Mouse (Mus musculus): Measurements from ENCODE around the gene Med27. TPM values are rescaled to one million over a fixed set of nuclear protein-coding genes. Genes with fewer than 3 reads are reported as not detected.

Med27 gene
- polyA plus RNA-seq, 1 experiment from 2014 or later = 31.1 TPM

GRCm38 (mm10) chr2:29535566-29536244 lies 189.1 kb downstream of the Med27 start:
- no peak overlapping the region for H3K4me2 ChIP-seq (ENCODE audit: low read depth, low read length)
- no peaks in the 10 kb centered on the region for H3K9me3 ChIP-seq (replicated peaks; ENCODE audit: control insufficient read depth, low read length)
- no peak overlapping the region for H3K4me3 ChIP-seq (ENCODE audit: low read length)
- 63% methylated on average over 5 of the region's 5 CpGs for WGBS
- peak; percentile 47; the same call in 1 of the 2 replicates for ATAC-seq (replicated peaks; ENCODE audit: extremely low read depth, insufficient read depth, low FRiP score)
- 0 out of 2 replicates have a peak, but pooled peaks cover 2% of the 10 kb centered on the region for H3K4me1 ChIP-seq (ENCODE audit: control insufficient read depth, insufficient read depth, low read length)
- no peaks in the 10 kb centered on the region for H3K27me3 ChIP-seq (ENCODE audit: control insufficient read depth, insufficient read depth, low read length)
- no peak overlapping the region for H3K9ac ChIP-seq (ENCODE audit: low read length)
- no peaks in the 10 kb centered on the region for H3K36me3 ChIP-seq (ENCODE audit: control insufficient read depth, insufficient read depth)
- H3K27ac ChIP-seq (ENCODE audit: low read length) = no peak overlapping the region

- no peak overlapping the region for H3K4me2 ChIP-seq (ENCODE audit: low read depth, low read length)
- H3K4me3 ChIP-seq (ENCODE audit: low read length) = no peak overlapping the region
- H3K9me3 ChIP-seq (replicated peaks; ENCODE audit: control insufficient read depth, low read length) = no peaks in the 10 kb centered on the region
- 75% methylated on average over 9 of the region's 9 CpGs for WGBS
- no peak for ATAC-seq (replicated peaks; ENCODE audit: extremely low read depth, insufficient read depth, low FRiP score)
- no peak overlapping the region for H3K9ac ChIP-seq (ENCODE audit: low read length)
- no peaks in the 10 kb centered on the region for H3K27me3 ChIP-seq (ENCODE audit: control insufficient read depth, insufficient read depth, low read length)
- 0 out of 2 replicates have a peak, but pooled peaks cover 2% of the 10 kb centered on the region for H3K4me1 ChIP-seq (ENCODE audit: control insufficient read depth, insufficient read depth, low read length)
- H3K27ac ChIP-seq (ENCODE audit: low read length) = no peak overlapping the region
- H3K36me3 ChIP-seq (ENCODE audit: control insufficient read depth, insufficient read depth) = no peaks in the 10 kb centered on the region
Observed at GRCm38 (mm10) chr2:29536481-29536880, 189.9 kb downstream of the Med27 start.

- WGBS = 85% methylated on average over 8 of the region's 8 CpGs
- Histone ChIP-seq H3K36me3 (ENCODE audit: control insufficient read depth, insufficient read depth) (no peaks in the 10 kb centered on the region), H3K4me2 (ENCODE audit: low read depth, low read length) (no peak overlapping the region), H3K4me1 (ENCODE audit: control insufficient read depth, insufficient read depth, low read length) (peaks cover 4% of the 10 kb centered on the region; the same call in 1 of the 2 replicates), H3K27ac (ENCODE audit: low read length) (no peak overlapping the region), H3K4me3 (ENCODE audit: low read length) (no peak overlapping the region), H3K27me3 (ENCODE audit: control insufficient read depth, insufficient read depth, low read length) (no peaks in the 10 kb centered on the region), H3K9ac (ENCODE audit: low read length) (no peak overlapping the region), H3K9me3 (replicated peaks; ENCODE audit: control insufficient read depth, low read length) (no peaks in the 10 kb centered on the region)
- no peak for ATAC-seq (replicated peaks; ENCODE audit: extremely low read depth, insufficient read depth, low FRiP score)
Observed at GRCm38 (mm10) chr2:29537334-29537733, 190.7 kb downstream of the Med27 start.

GRCm38 (mm10) chr2:29542039-29542438 lies 195.4 kb downstream of the Med27 start:
- H3K27ac ChIP-seq (ENCODE audit: low read length) = no peak overlapping the region
- H3K36me3 ChIP-seq (ENCODE audit: control insufficient read depth, insufficient read depth) = no peaks in the 10 kb centered on the region
- H3K4me3 ChIP-seq (ENCODE audit: low read length) = no peak overlapping the region
- H3K9ac ChIP-seq (ENCODE audit: low read length) = no peak overlapping the region
- WGBS = 49% methylated on average over 13 of the region's 13 CpGs
- no peak overlapping the region for H3K4me2 ChIP-seq (ENCODE audit: low read depth, low read length)
- H3K4me1 ChIP-seq (ENCODE audit: control insufficient read depth, insufficient read depth, low read length) = peaks cover 2% of the 10 kb centered on the region; the same call in 1 of the 2 replicates
- ATAC-seq (replicated peaks; ENCODE audit: extremely low read depth, insufficient read depth, low FRiP score) = no peak
- H3K27me3 ChIP-seq (ENCODE audit: control insufficient read depth, insufficient read depth, low read length) = no peaks in the 10 kb centered on the region
- no peaks in the 10 kb centered on the region for H3K9me3 ChIP-seq (replicated peaks; ENCODE audit: control insufficient read depth, low read length)

- Histone ChIP-seq H3K27ac (ENCODE audit: low read length) (no peak overlapping the region), H3K9ac (ENCODE audit: low read length) (no peak overlapping the region), H3K4me2 (ENCODE audit: low read depth, low read length) (no peak overlapping the region), H3K27me3 (ENCODE audit: control insufficient read depth, insufficient read depth, low read length) (no peaks in the 10 kb centered on the region), H3K4me3 (ENCODE audit: low read length) (no peak overlapping the region), H3K4me1 (ENCODE audit: control insufficient read depth, insufficient read depth, low read length) (peaks cover 2% of the 10 kb centered on the region; the same call in 1 of the 2 replicates), H3K36me3 (ENCODE audit: control insufficient read depth, insufficient read depth) (no peaks in the 10 kb centered on the region), H3K9me3 (replicated peaks; ENCODE audit: control insufficient read depth, low read length) (no peaks in the 10 kb centered on the region)
- no peak for ATAC-seq (replicated peaks; ENCODE audit: extremely low read depth, insufficient read depth, low FRiP score)
- WGBS = 28% methylated on average over 12 of the region's 12 CpGs
Observed at GRCm38 (mm10) chr2:29546571-29546970, 200.0 kb downstream of the Med27 start.

GRCm38 (mm10) chr2:29551816-29552585 lies 205.4 kb downstream of the Med27 start:
- Histone ChIP-seq H3K4me2 (ENCODE audit: low read depth, low read length) (no peak overlapping the region), H3K4me3 (ENCODE audit: low read length) (no peak overlapping the region), H3K9me3 (replicated peaks; ENCODE audit: control insufficient read depth, low read length) (no peaks in the 10 kb centered on the region), H3K27ac (ENCODE audit: low read length) (no peak overlapping the region), H3K36me3 (ENCODE audit: control insufficient read depth, insufficient read depth) (no peaks in the 10 kb centered on the region), H3K9ac (ENCODE audit: low read length) (no peak overlapping the region), H3K4me1 (ENCODE audit: control insufficient read depth, insufficient read depth, low read length) (no peaks in the 10 kb centered on the region), H3K27me3 (ENCODE audit: control insufficient read depth, insufficient read depth, low read length) (no peaks in the 10 kb centered on the region)
- 78% methylated on average over 7 of the region's 7 CpGs for WGBS
- no peak for ATAC-seq (replicated peaks; ENCODE audit: extremely low read depth, insufficient read depth, low FRiP score)

GRCm38 (mm10) chr2:29553945-29554634 lies 207.5 kb downstream of the Med27 start:
- no peak for ATAC-seq (replicated peaks; ENCODE audit: extremely low read depth, insufficient read depth, low FRiP score)
- Histone ChIP-seq H3K9me3 (replicated peaks; ENCODE audit: control insufficient read depth, low read length) (no peaks in the 10 kb centered on the region), H3K27me3 (ENCODE audit: control insufficient read depth, insufficient read depth, low read length) (no peaks in the 10 kb centered on the region), H3K36me3 (ENCODE audit: control insufficient read depth, insufficient read depth) (no peaks in the 10 kb centered on the region), H3K4me3 (ENCODE audit: low read length) (no peak overlapping the region), H3K4me2 (ENCODE audit: low read depth, low read length) (no peak overlapping the region), H3K9ac (ENCODE audit: low read length) (no peak overlapping the region), H3K4me1 (ENCODE audit: control insufficient read depth, insufficient read depth, low read length) (no peaks in the 10 kb centered on the region), H3K27ac (ENCODE audit: low read length) (no peak overlapping the region)
- WGBS = 55% methylated on average over 4 of the region's 4 CpGs

- H3K4me3 ChIP-seq (ENCODE audit: low read length) = no peak overlapping the region
- no peaks in the 10 kb centered on the region for H3K27me3 ChIP-seq (ENCODE audit: control insufficient read depth, insufficient read depth, low read length)
- no peaks in the 10 kb centered on the region for H3K9me3 ChIP-seq (replicated peaks; ENCODE audit: control insufficient read depth, low read length)
- H3K4me2 ChIP-seq (ENCODE audit: low read depth, low read length) = no peak overlapping the region
- 61% methylated on average over 6 of the region's 6 CpGs for WGBS
- no peak overlapping the region for H3K27ac ChIP-seq (ENCODE audit: low read length)
- no peak overlapping the region for H3K9ac ChIP-seq (ENCODE audit: low read length)
- H3K4me1 ChIP-seq (ENCODE audit: control insufficient read depth, insufficient read depth, low read length) = no peaks in the 10 kb centered on the region
- no peak for ATAC-seq (replicated peaks; ENCODE audit: extremely low read depth, insufficient read depth, low FRiP score)
- H3K36me3 ChIP-seq (ENCODE audit: control insufficient read depth, insufficient read depth) = no peaks in the 10 kb centered on the region
Observed at GRCm38 (mm10) chr2:29558561-29558960, 211.9 kb downstream of the Med27 start.

GRCm38 (mm10) chr2:29559955-29560354 lies 213.3 kb downstream of the Med27 start:
- Histone ChIP-seq H3K4me1 (ENCODE audit: control insufficient read depth, insufficient read depth, low read length) (no peaks in the 10 kb centered on the region), H3K9ac (ENCODE audit: low read length) (no peak overlapping the region), H3K4me3 (ENCODE audit: low read length) (no peak overlapping the region), H3K4me2 (ENCODE audit: low read depth, low read length) (no peak overlapping the region), H3K36me3 (ENCODE audit: control insufficient read depth, insufficient read depth) (no peaks in the 10 kb centered on the region), H3K9me3 (replicated peaks; ENCODE audit: control insufficient read depth, low read length) (no peaks in the 10 kb centered on the region), H3K27me3 (ENCODE audit: control insufficient read depth, insufficient read depth, low read length) (no peaks in the 10 kb centered on the region), H3K27ac (ENCODE audit: low read length) (no peak overlapping the region)
- WGBS = 69% methylated on average over 3 of the region's 3 CpGs
- ATAC-seq (replicated peaks; ENCODE audit: extremely low read depth, insufficient read depth, low FRiP score) = no peak
